Mouse (Mus musculus) cerebellum, adult 2 months (tissue): ENCODE measurements around the gene Il9r. TPM values are rescaled to one million over a fixed set of nuclear protein-coding genes. Genes with fewer than 3 reads are reported as not detected.

Experiments
- DNase-seq, 2 experiments: peaks; one replicate each; pipeline ENCODE4 v3.0.0; 2021
- H3K27ac ChIP-seq: fragments of 200-500 bp; 2 replicates; pipeline ENCODE4 v1.5.1; 2012; ENCODE audit warnings: low read length, control low read depth, inconsistent platforms; ENCODE audit not compliant: insufficient read depth
- H3K27me3 ChIP-seq: fragments of 200-500 bp; 2 replicates; pipeline ENCODE4 v1.6.1; 2012; ENCODE audit warnings: inconsistent platforms, mild to moderate bottlenecking, low read length, moderate library complexity; ENCODE audit not compliant: control insufficient read depth, insufficient read depth
- H3K4me1 ChIP-seq: fragments of 200-500 bp; 2 replicates; pipeline ENCODE4 v1.6.1; 2011; ENCODE audit warnings: low read length; ENCODE audit not compliant: control insufficient read depth, insufficient read depth
- H3K4me3 ChIP-seq: fragments of 200-500 bp; replicated peaks from 2 replicates; pipeline ENCODE3; 2011; ENCODE audit warnings: mild to moderate bottlenecking, low read depth, low read length, control low read depth; ENCODE audit not compliant: insufficient read depth
- CTCF ChIP-seq: fragments of 200-500 bp; IDR thresholded peaks from 2 replicates; pipeline ENCODE4 v1.5.1; 2011; ENCODE audit warnings: low read depth, mild to moderate bottlenecking, control low read depth, low read length, moderate library complexity, borderline replicate concordance; ENCODE audit not compliant: insufficient read depth
- POLR2A ChIP-seq: fragments of 200-500 bp; IDR thresholded peaks from 2 replicates; pipeline ENCODE4 v1.6.1; 2011; ENCODE audit warnings: low read length, control low read depth, borderline replicate concordance; ENCODE audit not compliant: insufficient read depth
- WGBS: fragments of 180-500 bp; shearing (Covaris S2); methylation state at CpG from one replicate; pipeline ENCODE4 v1.1.7; 2018; 5-methylcytosine and 5-hydroxymethylcytosine counted together
- polyA plus RNA-seq: library from polyadenylated mRNA; depleted of rRNA; stranded (reverse); fragments of >200 nt; gene quantifications from 2 replicates; pipeline ENCODE4 v1.2.3, GENCODE M21; 2012

Il9r gene
- polyA plus RNA-seq, 1 experiment, result not detected

- no peak overlapping the region for H3K4me3 ChIP-seq
- WGBS, result 30% methylated on average over 13 of the region's 13 CpGs
- no peak for TF ChIP-seq POLR2A
- TF ChIP-seq CTCF, result no peak
- peaks cover 20% of the 10 kb centered on the region for H3K4me1 ChIP-seq
- H3K27ac ChIP-seq, result no peak overlapping the region
- DNase-seq, result peak; percentile 26 to 42
- H3K27me3 ChIP-seq, result no peaks in the 10 kb centered on the region
These were observed 9.4 kb downstream of the Il9r start for GRCm38 (mm10) chr11:32190603-32191110.

- Histone ChIP-seq H3K27me3 (no peaks in the 10 kb centered on the region), H3K27ac (no peak overlapping the region), H3K4me3 (no peak overlapping the region), H3K4me1 (peaks cover 20% of the 10 kb centered on the region)
- TF ChIP-seq POLR2A (no peak), CTCF (no peak)
- DNase-seq, result no peak
- 70% methylated on average over 9 of the region's 9 CpGs for WGBS
These were observed 10.0 kb downstream of the Il9r start for GRCm38 (mm10) chr11:32190119-32190518.

GRCm38 (mm10) chr11:32189434-32189833 lies 10.6 kb downstream of the Il9r start:
- TF ChIP-seq POLR2A (no peak), CTCF (no peak)
- Histone ChIP-seq H3K27me3 (no peaks in the 10 kb centered on the region), H3K27ac (no peak overlapping the region), H3K4me1 (peaks cover 20% of the 10 kb centered on the region), H3K4me3 (no peak overlapping the region)
- no peak for DNase-seq
- WGBS, result 78% methylated on average over 5 of the region's 5 CpGs

GRCm38 (mm10) chr11:32188881-32189280 lies 11.2 kb downstream of the Il9r start:
- Histone ChIP-seq H3K4me1 (peaks cover 20% of the 10 kb centered on the region), H3K27me3 (no peaks in the 10 kb centered on the region), H3K4me3 (no peak overlapping the region), H3K27ac (no peak overlapping the region)
- 87% methylated on average over 12 of the region's 12 CpGs for WGBS
- no peak for TF ChIP-seq POLR2A
- no peak for TF ChIP-seq CTCF
- no peak for DNase-seq

GRCm38 (mm10) chr11:32187256-32187655 lies 12.8 kb downstream of the Il9r start:
- Histone ChIP-seq H3K4me3 (no peak overlapping the region), H3K4me1 (peaks cover 14% of the 10 kb centered on the region), H3K27ac (no peak overlapping the region), H3K27me3 (no peaks in the 10 kb centered on the region)
- DNase-seq, result no peak
- 96% methylated on average over 4 of the region's 4 CpGs for WGBS
- TF ChIP-seq CTCF, result no peak
- no peak for TF ChIP-seq POLR2A

- no peak overlapping the region for H3K4me3 ChIP-seq
- 73% methylated on average over 3 of the region's 3 CpGs for WGBS
- H3K27ac ChIP-seq, result no peak overlapping the region
- DNase-seq, result no peak
- no peaks in the 10 kb centered on the region for H3K27me3 ChIP-seq
- TF ChIP-seq CTCF (no peak), POLR2A (no peak)
- peaks cover 10% of the 10 kb centered on the region for H3K4me1 ChIP-seq
These were observed 14.0 kb downstream of the Il9r start for GRCm38 (mm10) chr11:32186031-32186430.

- no peak for DNase-seq
- no peaks in the 10 kb centered on the region for H3K27me3 ChIP-seq
- 87% methylated on average over 8 of the region's 8 CpGs for WGBS
- no peak overlapping the region for H3K4me3 ChIP-seq
- H3K4me1 ChIP-seq, result no peaks in the 10 kb centered on the region
- TF ChIP-seq CTCF (no peak), POLR2A (no peak)
- no peak overlapping the region for H3K27ac ChIP-seq
These were observed 15.6 kb downstream of the Il9r start for GRCm38 (mm10) chr11:32184469-32184868.

- H3K4me1 ChIP-seq, result no peaks in the 10 kb centered on the region
- TF ChIP-seq POLR2A (no peak), CTCF (peak; percentile 90)
- no peak overlapping the region for H3K27ac ChIP-seq
- no peaks in the 10 kb centered on the region for H3K27me3 ChIP-seq
- WGBS, result 36% methylated on average over 25 of the region's 25 CpGs
- no peak overlapping the region for H3K4me3 ChIP-seq
- peak; percentile 80 to 87 for DNase-seq
These were observed 17.9 kb downstream of the Il9r start for GRCm38 (mm10) chr11:32181973-32182868.
